Mouse (Mus musculus) urinary bladder, adult 2 months (tissue): ENCODE results near the gene Gm6588. TPM values are rescaled to one million over a fixed set of nuclear protein-coding genes. Genes with fewer than 3 reads are reported as not detected.
"Not testable (repeated sequence)": the region's sequence is repeated elsewhere in the genome, so short reads cannot be mapped to it uniquely, and the experiment has no call there.

Source experiments
- DNase-seq: peaks from one replicate; pipeline ENCODE4 v3.0.0; 2022; ENCODE audit warnings: low spot score
- polyA plus RNA-seq: library from polyadenylated mRNA; depleted of rRNA; stranded (reverse); fragments of >200 nt; gene quantifications from 2 replicates; pipeline ENCODE4 v1.2.3, GENCODE M21; 2012; rRNA removed

Gm6588 gene
- not detected in 2 replicates for polyA plus RNA-seq

GRCm38 (mm10) chr5:112448747-112449440 is at the start of gene Gm6588:
TSS of gene Gm6588 (plus strand) at chr5:112449426.
- no peak for DNase-seq

DNA sequence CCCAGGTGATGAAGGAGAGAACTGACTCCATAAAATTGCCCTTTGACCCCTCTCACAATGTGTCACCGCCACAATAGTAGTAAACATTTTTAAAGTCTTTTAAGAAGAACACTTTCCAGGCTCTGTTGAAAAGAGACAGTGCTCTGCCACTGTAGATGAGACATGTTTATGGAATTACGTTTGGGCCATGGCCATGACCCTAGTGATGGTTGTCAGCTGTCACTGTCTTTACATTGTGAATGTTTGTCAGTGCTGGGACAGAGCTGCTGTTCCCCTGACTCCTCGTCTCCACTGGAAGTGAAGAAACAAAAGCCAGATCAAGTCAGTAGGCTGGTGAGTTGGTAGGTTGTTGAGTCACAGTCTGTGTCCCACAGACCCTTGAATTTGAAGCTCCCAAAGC is 46.8 kb upstream of the Gm6588 start:
- no peak for DNase-seq

- DNase-seq, result no peak
These were observed 43.2 kb upstream of the Gm6588 start for GRCm38 (mm10) chr5:112406017-112406416.

- DNase-seq, result no peak
These were observed 40.0 kb upstream of the Gm6588 start for GRCm38 (mm10) chr5:112409274-112409673.

- no peak for DNase-seq
These were observed 38.2 kb upstream of the Gm6588 start for GRCm38 (mm10) chr5:112411072-112411471.

- no peak for DNase-seq
These were observed 37.5 kb upstream of the Gm6588 start for GRCm38 (mm10) chr5:112411514-112412335.

- not testable (repeated sequence) for DNase-seq
These were observed 36.4 kb upstream of the Gm6588 start for GRCm38 (mm10) chr5:112412781-112413180.

GRCm38 (mm10) chr5:112416673-112417072 is 32.6 kb upstream of the Gm6588 start:
- no peak for DNase-seq

DNA sequence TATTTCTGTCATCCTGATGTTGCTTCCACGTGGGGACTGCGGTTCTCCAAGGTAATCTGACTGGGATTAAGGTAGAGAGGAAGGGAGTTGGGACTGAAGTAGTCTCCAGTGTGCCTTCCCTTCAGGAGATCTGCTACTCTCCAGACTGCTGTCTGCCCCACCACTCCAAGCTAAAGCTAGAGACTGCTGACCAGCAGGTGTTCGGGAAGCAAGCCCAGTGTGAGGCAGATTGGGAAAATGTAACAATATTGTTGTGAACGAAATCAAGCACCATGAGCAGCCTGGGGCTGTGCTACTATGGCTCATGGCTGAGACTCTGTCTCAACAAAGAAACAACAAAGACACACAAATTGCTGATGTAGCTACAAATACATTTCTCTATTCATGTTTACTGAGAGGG is 31.2 kb upstream of the Gm6588 start:
- no peak for DNase-seq

DNA sequence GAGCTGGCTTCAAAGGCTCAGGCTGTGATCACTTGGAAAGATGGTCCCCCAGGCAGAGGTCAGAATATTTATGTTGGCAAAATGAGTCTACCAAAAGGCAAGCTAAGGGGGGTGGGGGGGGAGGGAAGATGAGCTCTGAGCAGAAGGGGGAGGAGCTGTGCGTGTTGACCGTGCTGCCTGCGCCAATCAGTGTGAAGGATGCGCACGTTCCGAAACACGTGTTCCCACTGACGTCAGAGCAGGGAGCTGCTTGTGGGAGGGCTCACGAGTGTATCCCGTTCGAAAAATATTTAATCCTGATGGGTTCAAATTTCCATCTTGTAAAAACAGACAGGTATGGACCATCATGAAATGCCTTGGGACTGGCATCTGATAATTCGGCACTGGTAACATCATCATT is 29.7 kb upstream of the Gm6588 start:
- DNase-seq, result no peak

DNA sequence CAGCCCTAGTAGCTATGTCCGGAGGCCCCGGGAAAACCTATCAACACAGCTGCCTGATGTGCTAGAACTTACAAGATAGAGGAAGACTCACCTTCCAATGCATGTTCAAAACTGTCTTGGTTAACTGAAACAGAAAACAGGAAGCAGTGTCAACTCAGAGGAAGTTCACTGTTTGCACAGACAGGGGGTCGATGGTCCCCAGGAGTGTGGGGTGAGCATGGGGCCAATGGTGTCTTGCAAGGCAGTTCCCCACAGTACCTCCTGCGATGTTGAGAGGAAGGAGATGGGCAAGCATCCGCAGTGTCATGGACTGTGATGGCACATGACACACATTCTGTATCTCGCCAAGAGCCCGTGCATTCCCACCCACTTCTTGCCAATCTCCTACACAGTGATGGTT is 22.6 kb upstream of the Gm6588 start:
- no peak for DNase-seq

GRCm38 (mm10) chr5:112427283-112427682 is 21.9 kb upstream of the Gm6588 start:
- DNase-seq, result no peak

GRCm38 (mm10) chr5:112428944-112429343 is 20.3 kb upstream of the Gm6588 start:
- DNase-seq, result no peak

DNA sequence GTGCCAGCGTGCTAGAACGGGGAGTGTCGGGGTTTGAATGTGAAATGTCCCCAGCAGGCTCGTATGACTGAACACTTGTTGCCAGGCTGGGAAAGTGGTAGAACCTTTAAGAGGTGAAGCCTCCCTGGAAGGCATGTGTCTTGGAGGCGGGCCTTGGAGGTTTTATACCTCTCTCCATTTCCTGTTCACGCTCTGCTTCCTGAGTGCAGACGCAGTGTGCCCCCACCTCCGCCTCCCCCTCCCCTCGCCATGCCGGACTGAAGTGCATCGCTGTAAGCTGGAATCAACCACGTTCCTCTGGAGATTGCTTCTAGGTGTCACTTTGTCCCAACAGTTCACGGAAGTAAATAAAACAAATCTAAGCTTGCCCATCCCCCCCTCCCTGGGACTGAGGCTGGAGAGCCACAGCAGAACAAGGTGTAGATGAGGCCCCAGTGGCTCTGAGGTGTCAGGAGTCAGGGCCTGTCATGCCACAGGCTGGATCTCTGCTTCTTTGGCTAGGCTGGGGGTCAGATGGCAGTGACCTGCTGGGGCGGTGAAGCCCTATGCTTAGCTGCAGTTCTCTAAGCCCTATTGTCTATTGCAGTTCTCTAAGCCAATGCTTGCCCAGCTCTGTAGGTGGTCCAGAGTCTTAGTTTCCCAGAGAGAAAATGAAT is 18.0 kb upstream of the Gm6588 start:
- DNase-seq, result no peak

DNA sequence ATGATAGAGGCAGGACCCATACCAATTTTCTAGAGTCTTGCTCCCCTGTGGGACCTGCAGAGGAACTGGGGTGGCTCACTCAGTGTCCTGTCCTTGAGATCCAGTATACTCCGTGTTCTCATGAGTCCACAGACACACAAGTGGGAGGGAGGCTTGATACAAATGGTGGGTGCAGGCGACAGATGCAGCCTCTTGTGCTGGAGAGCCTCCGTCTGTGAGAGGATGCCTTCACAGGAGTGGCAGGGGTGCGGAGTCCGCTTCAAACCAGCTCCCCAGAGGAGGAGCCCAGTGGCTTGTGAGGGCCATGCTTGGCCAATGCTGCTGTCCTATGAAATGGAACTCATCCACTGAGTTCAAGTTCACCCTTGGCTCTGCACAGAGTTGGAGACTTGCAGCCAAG is 17.2 kb upstream of the Gm6588 start:
- no peak for DNase-seq

DNA sequence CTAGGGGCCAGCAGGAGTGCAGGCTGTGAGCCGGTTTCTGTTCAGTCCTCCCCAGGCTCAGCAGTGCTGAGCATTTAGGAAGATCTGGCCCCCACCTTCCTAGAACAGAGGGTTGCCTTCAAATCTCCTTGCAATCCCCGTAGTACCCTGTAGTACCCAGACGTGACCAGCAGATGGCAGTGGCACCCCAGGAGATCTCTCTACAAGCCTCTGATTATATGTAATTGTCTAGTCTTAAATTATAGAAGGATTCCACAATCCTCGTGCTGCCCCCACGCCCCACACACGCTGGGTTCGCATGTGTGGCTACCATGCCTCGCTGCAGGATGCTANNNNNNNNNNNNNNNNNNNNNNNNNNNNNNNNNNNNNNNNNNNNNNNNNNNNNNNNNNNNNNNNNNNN is 16.2 kb upstream of the Gm6588 start:
- peak; percentile 56 for DNase-seq

GRCm38 (mm10) chr5:112438535-112438934 is 10.7 kb upstream of the Gm6588 start:
- DNase-seq, result no peak

- no peak for DNase-seq
These were observed 3.9 kb downstream of the Gm6588 start for GRCm38 (mm10) chr5:112453088-112453487.

GRCm38 (mm10) chr5:112454966-112455555 is 5.8 kb downstream of the Gm6588 start:
- DNase-seq, result no peak

DNA sequence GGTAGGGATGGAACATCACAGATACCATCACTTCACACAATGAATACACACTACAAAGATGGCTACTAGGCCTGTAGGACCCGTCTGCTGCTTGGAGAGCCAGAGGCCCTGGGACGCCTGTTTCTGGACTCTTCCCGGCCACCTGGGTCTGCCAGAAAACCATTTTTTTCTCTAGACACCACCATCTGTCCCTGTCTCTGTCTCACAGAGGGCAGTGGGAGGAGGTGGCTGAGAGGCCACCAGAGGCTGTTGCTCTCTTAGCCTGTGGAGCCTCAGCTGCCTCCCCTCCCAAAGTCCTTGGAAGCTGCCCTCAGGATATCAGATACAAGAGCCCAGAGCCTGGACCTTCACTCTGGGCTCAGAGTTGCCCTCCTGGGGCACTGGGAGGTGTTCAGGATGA is 10.7 kb downstream of the Gm6588 start:
- DNase-seq, result no peak

- no peak for DNase-seq
These were observed 17.1 kb downstream of the Gm6588 start for GRCm38 (mm10) chr5:112466331-112466730.

- DNase-seq, result no peak
These were observed 19.9 kb downstream of the Gm6588 start for GRCm38 (mm10) chr5:112468986-112469581.
